13 mouse cellular contexts compared by ENCODE assay signal in the genomic region with DNA sequence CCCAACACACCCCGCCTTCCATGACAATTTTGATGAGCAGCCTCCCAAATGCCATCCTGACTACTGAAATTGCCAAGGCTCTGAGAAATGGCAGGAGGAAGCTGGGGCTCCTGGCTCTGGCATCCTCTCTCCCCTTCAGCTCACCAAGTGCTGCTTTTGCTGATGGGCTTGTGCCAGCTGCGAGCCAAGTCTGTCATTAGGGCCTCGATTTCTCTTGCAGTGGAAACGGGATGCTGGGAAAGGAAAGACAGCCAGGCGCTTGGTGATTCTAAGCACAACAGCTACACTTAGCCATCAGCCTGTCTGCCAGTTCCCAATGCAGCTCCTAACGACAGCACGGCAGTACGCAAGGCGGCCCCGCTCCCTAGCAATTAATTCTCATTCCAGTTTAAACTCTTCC. TPM values are rescaled to one million over a fixed set of nuclear protein-coding genes. Genes with fewer than 3 reads are reported as not detected.
A peak's percentile ranks its signal among the peaks of the same experiment; 100 is the strongest.
DNase-seq lines count a peak whose midpoint lies in the region; ATAC-seq lines count a peak whose summit lies in the region.
"Had no signal": no experiment of that assay in that cellular context is flagged by ENCODE, and none has a peak within 500 bp of the region (broad histone marks: within the 10 kb centered on the region; RNA-seq: fewer than 3 reads in every experiment).

No protein-coding gene starts in this region.

- H3K4me1 ChIP-seq in heart, embryonic 11.5 days (ENCODE audit: control insufficient read depth, insufficient read depth, low read length) = no peaks in the 10 kb centered on the region
- H3K4me1 ChIP-seq: liver, embryonic 13.5 days had no signal

- WGBS in heart, embryonic 11.5 days (ENCODE audit: insufficient replicate concordance) = 75% methylated on average over 10 of the region's 10 CpGs

- H3K27me3 ChIP-seq in heart, embryonic 11.5 days (ENCODE audit: control insufficient read depth, insufficient read depth, low read length) = peaks cover 13% of the 10 kb centered on the region
- H3K27me3 ChIP-seq: liver, embryonic 13.5 days had no signal

- H3K36me3 ChIP-seq in heart, embryonic 11.5 days (ENCODE audit: control insufficient read depth, insufficient read depth, low read length) = no peaks in the 10 kb centered on the region
- H3K36me3 ChIP-seq: G1E; heart, embryonic 12.5 days; liver, embryonic 13.5 days had no signal

- DNase-seq in cerebellum, postnatal 10 days = peak; percentile 57 to 63
- DNase-seq in cerebellum, postnatal 4 days (ENCODE audit: low spot score in 2 of 2) = no peak
- peak; percentile 20 for DNase-seq in retina, postnatal 1 day
- no peak for DNase-seq in retina, embryonic 14.5 days (ENCODE audit: low spot score)
- DNase-seq in left cerebral cortex, postnatal 10 days (ENCODE audit: extremely low spot score in 1 of 2, low spot score in 2 of 2) = peak; percentile 54 to 73
- DNase-seq in B cell, adult 2 months = no peak
- no peak for DNase-seq in urinary bladder, adult 18-20 months (ENCODE audit: low spot score in 2 of 2)
- DNase-seq: liver, embryonic 13.5 days had no signal

- no peak overlapping the region for H3K9ac ChIP-seq in heart, embryonic 11.5 days (ENCODE audit: low read depth, low read length)
- H3K9ac ChIP-seq: heart, embryonic 12.5 days; liver, embryonic 13.5 days had no signal

- H3K4me2 ChIP-seq in heart, embryonic 11.5 days = no peak overlapping the region
- H3K4me2 ChIP-seq: heart, embryonic 12.5 days; liver, embryonic 13.5 days had no signal

- ATAC-seq in heart, embryonic 11.5 days (replicated peaks; ENCODE audit: insufficient number of reproducible peaks, low FRiP score, low TSS enrichment) = no peak
- ATAC-seq: activated CD4-positive, CD25-positive, alpha-beta regulatory T cell, adult 4 months had no signal

- H3K4me3 ChIP-seq in heart, embryonic 11.5 days (ENCODE audit: low read depth, low read length) = no peak overlapping the region
- H3K4me3 ChIP-seq: heart, embryonic 12.5 days; liver, embryonic 13.5 days had no signal

- no peaks in the 10 kb centered on the region for H3K9me3 ChIP-seq in heart, embryonic 11.5 days (replicated peaks; ENCODE audit: control insufficient read depth, low read length)
- H3K9me3 ChIP-seq: G1E; heart, embryonic 12.5 days; liver, embryonic 13.5 days had no signal

- no peak overlapping the region for H3K27ac ChIP-seq in heart, embryonic 11.5 days (ENCODE audit: low read depth, low read length)
- H3K27ac ChIP-seq: liver, embryonic 13.5 days; macrophage had no signal

- intact Hi-C loops in left cerebral cortex, postnatal 10 days (cut with DNase I) = no loop called here

RNA-seq across cellular contexts. Expression of a gene that starts 26.6 kb away (rescaled TPM):
- total RNA-seq in left cerebral cortex, postnatal 10 days (2021) = 10 to 100 TPM; 19.2 to 20.4 TPM
- 0.06 TPM in 1 of 2 replicates, not detected in the other for polyA plus RNA-seq in heart, embryonic 11.5 days (2014; fragmentation: Nextera tagmentation; extraction: Ambion mirVana)
- total RNA-seq: G1E had no signal
- polyA plus RNA-seq: activated CD4-positive, CD25-positive, alpha-beta regulatory T cell, adult 4 months; macrophage had no signal

Comparison
In these comparisons a context has a peak if more than half of its experiments do, and no peak if none do; other contexts are left out.
1. DNase-seq: peak in cerebellum, postnatal 10 days (2 of 2), retina, postnatal 1 day (single experiment) and left cerebral cortex, postnatal 10 days (2 of 2); none in cerebellum, postnatal 4 days (0 of 2), retina, embryonic 14.5 days (single experiment), B cell, adult 2 months (0 of 2) and urinary bladder, adult 18-20 months (0 of 2).